Mouse (Mus musculus) kidney, adult 2 months (tissue): ENCODE measurements at regions not wholly inside any gene's neighbourhood (a gene's known extent, or its start where the extent isn't known, plus 50 kb on each side); places are given as distances from the start of the nearest gene placed in this dataset.

Experiments
- DNase-seq: peaks from one replicate; pipeline ENCODE4 v3.0.0; 2021
- H3K27ac ChIP-seq: fragments of 200-500 bp; 2 replicates; pipeline ENCODE4 v1.5.1; 2012; ENCODE audit warnings: low read depth, low read length, control low read depth, inconsistent platforms; ENCODE audit not compliant: insufficient read depth
- H3K27me3 ChIP-seq: fragments of 200-500 bp; replicated peaks from 2 replicates; pipeline ENCODE4 v1.6.1; 2012; ENCODE audit warnings: mild to moderate bottlenecking, moderate library complexity, low read length, inconsistent platforms; ENCODE audit not compliant: control insufficient read depth, insufficient read depth
- H3K36me3 ChIP-seq: fragments of 200-500 bp; 2 replicates; pipeline ENCODE4 v1.6.1; 2012; ENCODE audit warnings: mild to moderate bottlenecking, moderate library complexity, low read length, inconsistent platforms; ENCODE audit not compliant: control insufficient read depth, insufficient read depth
- H3K4me1 ChIP-seq: fragments of 200-500 bp; 2 replicates; pipeline ENCODE4 v1.6.1; 2011; ENCODE audit warnings: low read length; ENCODE audit not compliant: control insufficient read depth, insufficient read depth
- H3K4me3 ChIP-seq: fragments of 200-500 bp; 2 replicates; pipeline ENCODE4 v1.5.1; 2011; ENCODE audit warnings: mild to moderate bottlenecking, low read depth, low read length, control low read depth; ENCODE audit not compliant: insufficient read depth
- CTCF ChIP-seq: fragments of 200-500 bp; conservative IDR thresholded peaks from 2 replicates; pipeline ENCODE4 v1.5.1; 2011; ENCODE audit warnings: low read depth, mild to moderate bottlenecking, control low read depth, low read length, moderate library complexity, mixed read lengths; ENCODE audit not compliant: insufficient read depth, insufficient read length
- POLR2A ChIP-seq: fragments of 200-500 bp; IDR thresholded peaks from one replicate; pipeline ENCODE4 v1.6.1; 2011; ENCODE audit warnings: low read depth, low read length, control low read depth
- WGBS: fragments of 180-500 bp; shearing (Covaris S2); methylation state at CpG from one replicate; pipeline ENCODE4 v1.1.7; 2018; 5-methylcytosine and 5-hydroxymethylcytosine counted together

- Histone ChIP-seq H3K27me3 (no peaks in the 10 kb centered on the region), H3K4me1 (no peaks in the 10 kb centered on the region), H3K4me3 (no peak overlapping the region), H3K36me3 (no peaks in the 10 kb centered on the region), H3K27ac (no peak overlapping the region)
- WGBS = 96% methylated on average over 1 of the region's 1 CpGs
- TF ChIP-seq POLR2A (no peak), CTCF (no peak)
- DNase-seq = no peak
Measured at GRCm38 (mm10) chr3:128627696-128628095, 572.0 kb upstream of the Pitx2 start.

GRCm38 (mm10) chr3:128616675-128617074 lies 583.0 kb upstream of the Pitx2 start:
- TF ChIP-seq POLR2A (no peak), CTCF (no peak)
- Histone ChIP-seq H3K27ac (no peak overlapping the region), H3K27me3 (no peaks in the 10 kb centered on the region), H3K4me3 (no peak overlapping the region), H3K4me1 (no peaks in the 10 kb centered on the region), H3K36me3 (no peaks in the 10 kb centered on the region)
- 84% methylated on average over 6 of the region's 6 CpGs for WGBS
- DNase-seq = no peak

GRCm38 (mm10) chr3:128613657-128614056 lies 586.0 kb upstream of the Pitx2 start:
- WGBS = 84% methylated on average over 9 of the region's 9 CpGs
- DNase-seq = no peak
- TF ChIP-seq POLR2A = no peak
- no peak for TF ChIP-seq CTCF

GRCm38 (mm10) chr3:128610731-128611130 lies 588.9 kb upstream of the Pitx2 start:
- DNase-seq = no peak
- Histone ChIP-seq H3K27me3 (no peaks in the 10 kb centered on the region), H3K4me1 (no peaks in the 10 kb centered on the region), H3K4me3 (no peak overlapping the region), H3K36me3 (no peaks in the 10 kb centered on the region), H3K27ac (no peak overlapping the region)
- TF ChIP-seq CTCF = no peak
- no peak for TF ChIP-seq POLR2A
- WGBS = 78% methylated on average over 6 of the region's 6 CpGs

More at GRCm38 (mm10) chr3:128613657-128614056, 586.0 kb upstream of the Pitx2 start:
- no peaks in the 10 kb centered on the region for H3K27me3 ChIP-seq
- no peak overlapping the region for H3K27ac ChIP-seq
- H3K36me3 ChIP-seq = no peaks in the 10 kb centered on the region
- no peaks in the 10 kb centered on the region for H3K4me1 ChIP-seq
- no peak overlapping the region for H3K4me3 ChIP-seq

- Histone ChIP-seq H3K4me3 (no peak overlapping the region), H3K27ac (no peak overlapping the region), H3K36me3 (no peaks in the 10 kb centered on the region), H3K27me3 (no peaks in the 10 kb centered on the region), H3K4me1 (no peaks in the 10 kb centered on the region)
- 68% methylated on average over 3 of the region's 3 CpGs for WGBS
- TF ChIP-seq POLR2A (no peak), CTCF (no peak)
- no peak for DNase-seq
Measured at GRCm38 (mm10) chr3:128608694-128609093, 591.0 kb upstream of the Pitx2 start.

GRCm38 (mm10) chr3:128575339-128576129 lies 624.1 kb upstream of the Pitx2 start:
- H3K36me3 ChIP-seq = no peaks in the 10 kb centered on the region
- H3K27me3 ChIP-seq = no peaks in the 10 kb centered on the region
- H3K4me3 ChIP-seq = no peak overlapping the region
- H3K4me1 ChIP-seq = no peaks in the 10 kb centered on the region
- TF ChIP-seq POLR2A = no peak
- TF ChIP-seq CTCF = no peak
- WGBS = 73% methylated on average over 2 of the region's 2 CpGs
- DNase-seq = no peak
- no peak overlapping the region for H3K27ac ChIP-seq

- no peak for DNase-seq
- no peak overlapping the region for H3K27ac ChIP-seq
- peaks cover 3% of the 10 kb centered on the region; the same call in 1 of the 2 replicates for H3K4me1 ChIP-seq
- H3K4me3 ChIP-seq = no peak overlapping the region
- TF ChIP-seq CTCF = no peak
- no peak for TF ChIP-seq POLR2A
- H3K36me3 ChIP-seq = no peaks in the 10 kb centered on the region
- WGBS = 87% methylated on average over 3 of the region's 3 CpGs
- H3K27me3 ChIP-seq = no peaks in the 10 kb centered on the region
Measured at GRCm38 (mm10) chr3:128570551-128570950, 629.1 kb upstream of the Pitx2 start.
